Comparison of ENCODE assay signal across 8 mouse cellular contexts in the genomic region with DNA sequence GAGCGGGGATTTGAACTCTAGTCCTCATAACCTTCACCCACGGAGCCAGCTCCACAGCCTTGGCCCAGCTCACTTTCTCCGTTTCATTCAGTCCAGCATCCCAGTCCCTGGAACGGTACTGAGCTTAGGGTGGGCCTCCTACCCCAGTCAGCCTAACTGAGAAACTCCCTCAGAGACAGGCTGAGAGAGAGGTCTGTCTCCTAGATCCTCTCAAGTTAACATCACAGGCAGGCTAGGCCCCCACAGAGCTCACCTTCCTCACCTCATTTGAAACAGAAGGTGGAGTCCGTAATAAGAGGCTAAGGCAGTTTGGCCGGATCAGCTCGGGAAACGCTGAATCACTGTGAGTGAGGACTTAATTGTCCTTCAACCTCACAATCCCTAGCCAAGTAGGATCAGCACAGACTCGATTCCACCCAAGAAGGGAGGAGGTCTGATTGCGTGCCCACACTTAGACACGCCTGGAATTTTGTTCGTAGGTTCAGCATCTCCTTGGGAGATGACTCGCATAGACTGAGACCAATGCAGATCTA. TPM values are rescaled to one million over a fixed set of nuclear protein-coding genes. Genes with fewer than 3 reads are reported as not detected.
DNase-seq lines count a peak whose midpoint lies in the region; ATAC-seq lines count a peak whose summit lies in the region.

No protein-coding gene starts in this region.

- peaks cover 20% of the 10 kb centered on the region for H3K4me1 ChIP-seq in hindbrain, embryonic 15.5 days (replicated peaks)
- peaks cover 18% of the 10 kb centered on the region for H3K4me1 ChIP-seq in midbrain, embryonic 15.5 days

- peak overlapping the region; percentile 41 for H3K4me3 ChIP-seq in hindbrain, embryonic 15.5 days
- peak overlapping the region; percentile 38; the same call in 1 of the 2 replicates for H3K4me3 ChIP-seq in midbrain, embryonic 15.5 days

- no peaks in the 10 kb centered on the region for H3K36me3 ChIP-seq in hindbrain, embryonic 15.5 days
- no peaks in the 10 kb centered on the region for H3K36me3 ChIP-seq in midbrain, embryonic 15.5 days (replicated peaks)

- peak overlapping the region; percentile 79 for H3K4me2 ChIP-seq in hindbrain, embryonic 15.5 days
- peak overlapping the region; percentile 63; the same call in 1 of the 2 replicates for H3K4me2 ChIP-seq in midbrain, embryonic 15.5 days

- peak; percentile 1; the same call in 1 of the 2 replicates for ATAC-seq in common myeloid progenitor, adult 5-6 weeks (replicated peaks; ENCODE audit: low read depth, poor library complexity, severe bottlenecking)
- no peak for ATAC-seq in hindbrain, embryonic 15.5 days (ENCODE audit: low FRiP score, low read depth)
- ATAC-seq in midbrain, embryonic 15.5 days (replicated peaks): no peak
- ATAC-seq in erythroid progenitor cell, adult 5-6 weeks (replicated peaks; ENCODE audit: low FRiP score, poor library complexity, severe bottlenecking): no peak

- WGBS in hindbrain, embryonic 15.5 days: 28% methylated on average over 13 of the region's 13 CpGs
- 29% methylated on average over 13 of the region's 13 CpGs for WGBS in midbrain, embryonic 15.5 days

- peaks cover 50% of the 10 kb centered on the region for H3K27me3 ChIP-seq in hindbrain, embryonic 15.5 days
- H3K27me3 ChIP-seq in midbrain, embryonic 15.5 days (replicated peaks): peaks cover 49% of the 10 kb centered on the region

- peak; percentile 14 for DNase-seq in kidney, adult 9 months
- no peak for DNase-seq in kidney, adult 8-10 months
- DNase-seq in right cerebral cortex, adult 2 months (ENCODE audit: low spot score in 2 of 2): no peak
- DNase-seq in cerebellum, postnatal 25 days: no peak

- no peaks in the 10 kb centered on the region for H3K9me3 ChIP-seq in hindbrain, embryonic 15.5 days
- H3K9me3 ChIP-seq in midbrain, embryonic 15.5 days: no peaks in the 10 kb centered on the region

- H3K9ac ChIP-seq in hindbrain, embryonic 15.5 days: no peak overlapping the region
- H3K9ac ChIP-seq in midbrain, embryonic 15.5 days: no peak overlapping the region

- no peak overlapping the region for H3K27ac ChIP-seq in hindbrain, embryonic 15.5 days (replicated peaks)
- no peak overlapping the region for H3K27ac ChIP-seq in midbrain, embryonic 15.5 days

RNA-seq across cellular contexts. Expression of gene Cbr3, which starts 0.8 kb away (rescaled TPM):
- total RNA-seq in common myeloid progenitor, adult 5-6 weeks (2017): not detected in 2 replicates
- polyA plus RNA-seq in hindbrain, embryonic 15.5 days (2015; fragmentation: Nextera tagmentation; extraction: Ambion mirVana): 2.2 TPM in 2 replicates
- 1.6 and 1.7 TPM in 2 replicates for polyA plus RNA-seq in midbrain, embryonic 15.5 days (2015; fragmentation: Nextera tagmentation; extraction: Ambion mirVana)
- total RNA-seq in erythroid progenitor cell, adult 5-6 weeks (2015; ENCODE audit: low replicate concordance): not detected in 2 replicates
- total RNA-seq in erythroid progenitor cell, adult 5-6 weeks (2017; ENCODE audit: low replicate concordance): 1.7 TPM in 1 of 2 replicates, not detected in the other

RNA-seq across cellular contexts. Expression of gene Dop1b, which starts 29.5 kb away (rescaled TPM):
- 11.1 and 14.2 TPM in 2 replicates for total RNA-seq in common myeloid progenitor, adult 5-6 weeks (2017)
- 38.2 and 40.1 TPM in 2 replicates for polyA plus RNA-seq in hindbrain, embryonic 15.5 days (2015; fragmentation: Nextera tagmentation; extraction: Ambion mirVana)
- 40.9 and 43.8 TPM in 2 replicates for polyA plus RNA-seq in midbrain, embryonic 15.5 days (2015; fragmentation: Nextera tagmentation; extraction: Ambion mirVana)
- 98.0 and 113 TPM in 2 replicates for total RNA-seq in erythroid progenitor cell, adult 5-6 weeks (2015; ENCODE audit: low replicate concordance)
- total RNA-seq in erythroid progenitor cell, adult 5-6 weeks (2017; ENCODE audit: low replicate concordance): 24.0 and 36.8 TPM in 2 replicates

RNA-seq across cellular contexts. Expression of gene Gm5678, which starts 54.3 kb away (rescaled TPM):
- not detected in 2 replicates for total RNA-seq in common myeloid progenitor, adult 5-6 weeks (2017)
- not detected in 2 replicates for polyA plus RNA-seq in hindbrain, embryonic 15.5 days (2015; fragmentation: Nextera tagmentation; extraction: Ambion mirVana)
- not detected in 2 replicates for polyA plus RNA-seq in midbrain, embryonic 15.5 days (2015; fragmentation: Nextera tagmentation; extraction: Ambion mirVana)
- total RNA-seq in erythroid progenitor cell, adult 5-6 weeks (2015; ENCODE audit: low replicate concordance): not detected in 2 replicates
- total RNA-seq in erythroid progenitor cell, adult 5-6 weeks (2017; ENCODE audit: low replicate concordance): not detected in 2 replicates
